Mouse (Mus musculus) spleen, embryonic (tissue): ENCODE measurements at regions not wholly inside any gene's neighbourhood (a gene's known extent, or its start where the extent isn't known, plus 50 kb on each side); places are given as distances from the start of the nearest gene placed in this dataset.

ENCODE experiments used
- CTCF ChIA-PET: fragments of 350-600 bp; sonication (Branson Sonifier 250); formaldehyde crosslinking; loops from one replicate; lab custom pipeline; 2022; lab: Charles Lee

DNA sequence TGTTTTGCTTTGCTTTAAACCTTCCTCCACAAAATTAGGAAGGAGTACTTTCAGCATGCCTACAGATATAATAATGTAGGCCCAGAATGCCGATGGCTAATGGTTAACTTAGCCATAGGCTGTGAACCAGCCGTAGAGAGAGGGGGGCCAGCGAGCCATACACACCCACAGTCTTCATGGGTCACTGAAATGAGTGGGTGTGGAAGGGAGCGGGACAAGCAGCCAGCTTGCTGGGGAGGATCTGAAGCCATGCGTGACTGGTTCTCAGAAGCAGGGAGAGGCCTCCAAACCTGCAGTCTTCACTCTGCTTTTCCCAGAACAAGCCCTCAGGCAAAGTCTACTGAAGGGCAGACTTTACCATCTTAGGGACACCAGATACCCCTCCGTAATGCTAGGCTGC lies 50.8 kb upstream of the Ptpn13 start:
- CTCF ChIA-PET, result no interaction called here

DNA sequence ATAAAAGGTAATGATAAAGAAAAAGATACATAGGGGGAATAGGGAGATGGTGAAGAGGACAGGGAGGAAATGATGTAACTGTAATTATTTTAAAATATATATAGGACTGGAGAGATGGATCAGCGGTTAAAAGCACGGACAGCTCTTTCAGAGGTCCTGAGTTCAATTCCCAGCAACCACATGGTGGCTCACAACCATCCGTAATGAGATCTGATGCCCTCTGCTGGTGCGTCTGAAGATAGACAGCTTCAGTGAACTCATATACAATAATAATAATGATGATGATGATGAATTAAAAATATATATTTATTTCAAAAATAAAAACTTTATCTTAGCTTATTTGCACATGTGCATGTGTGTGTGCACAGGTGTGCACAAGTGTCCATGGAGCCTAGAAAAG lies 51.9 kb upstream of the Ptpn13 start:
- CTCF ChIA-PET, result no interaction called here

DNA sequence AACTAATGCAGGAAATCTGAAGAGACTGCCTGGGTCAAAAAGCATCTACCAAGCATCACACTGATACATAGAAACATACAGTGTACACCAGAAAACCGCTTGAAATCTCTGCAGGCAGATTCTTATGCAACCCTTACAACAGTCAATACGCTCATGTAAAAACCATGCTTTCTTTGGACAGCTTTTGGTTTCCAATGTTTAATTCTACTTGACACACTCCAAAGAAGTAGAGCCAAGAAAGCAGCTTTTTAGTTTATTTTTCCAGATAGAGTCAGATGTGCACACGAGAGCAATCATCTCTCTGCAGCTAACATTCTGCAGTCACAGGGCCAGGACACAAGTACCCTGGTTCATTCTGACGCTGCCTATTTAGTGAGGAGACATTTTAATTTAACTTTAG lies 54.5 kb upstream of the Ptpn13 start:
- CTCF ChIA-PET, result no interaction called here

DNA sequence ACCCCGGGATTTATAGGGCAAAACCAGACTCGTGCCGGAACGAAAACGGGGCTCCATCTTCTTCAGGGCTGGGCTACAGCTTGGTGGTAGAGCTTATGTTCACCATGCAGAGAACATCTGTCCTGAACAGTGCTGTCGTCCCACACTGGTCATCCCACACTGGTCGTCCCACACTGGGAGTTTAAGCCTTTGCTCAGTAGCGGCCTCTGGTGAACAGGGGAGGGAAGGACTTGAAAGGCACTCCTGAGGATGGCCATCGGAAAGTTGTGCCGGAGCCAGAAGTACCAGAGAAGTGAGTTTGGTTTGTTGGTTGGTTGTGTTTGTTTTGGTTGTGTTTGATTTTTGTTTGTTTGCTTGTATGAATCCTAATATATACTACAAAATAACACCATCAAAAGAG lies 56.0 kb upstream of the Ptpn13 start:
- CTCF ChIA-PET, result no interaction called here

DNA sequence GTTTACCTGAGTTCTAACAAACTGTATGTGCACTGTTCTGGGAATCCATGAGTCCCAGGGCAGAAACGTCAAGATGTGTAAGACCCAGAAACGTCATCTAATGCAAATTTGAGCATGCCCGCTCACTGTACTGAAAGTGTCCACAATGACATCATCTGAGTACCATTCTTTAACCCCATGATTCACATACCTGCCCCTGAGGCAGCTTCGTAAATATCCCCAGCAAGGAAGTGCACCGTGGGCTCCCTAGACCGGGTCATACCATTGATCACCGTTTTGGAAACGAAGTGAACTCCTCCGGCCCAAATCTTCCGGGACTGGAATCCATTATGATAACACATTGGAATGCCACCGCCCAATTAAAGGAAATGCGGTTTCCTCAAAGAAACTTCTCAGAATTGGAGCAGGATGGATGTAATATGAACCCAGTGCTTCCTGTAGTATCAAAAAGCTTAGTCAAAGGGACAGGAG lies 57.8 kb upstream of the Ptpn13 start:
- CTCF ChIA-PET, result no interaction called here

DNA sequence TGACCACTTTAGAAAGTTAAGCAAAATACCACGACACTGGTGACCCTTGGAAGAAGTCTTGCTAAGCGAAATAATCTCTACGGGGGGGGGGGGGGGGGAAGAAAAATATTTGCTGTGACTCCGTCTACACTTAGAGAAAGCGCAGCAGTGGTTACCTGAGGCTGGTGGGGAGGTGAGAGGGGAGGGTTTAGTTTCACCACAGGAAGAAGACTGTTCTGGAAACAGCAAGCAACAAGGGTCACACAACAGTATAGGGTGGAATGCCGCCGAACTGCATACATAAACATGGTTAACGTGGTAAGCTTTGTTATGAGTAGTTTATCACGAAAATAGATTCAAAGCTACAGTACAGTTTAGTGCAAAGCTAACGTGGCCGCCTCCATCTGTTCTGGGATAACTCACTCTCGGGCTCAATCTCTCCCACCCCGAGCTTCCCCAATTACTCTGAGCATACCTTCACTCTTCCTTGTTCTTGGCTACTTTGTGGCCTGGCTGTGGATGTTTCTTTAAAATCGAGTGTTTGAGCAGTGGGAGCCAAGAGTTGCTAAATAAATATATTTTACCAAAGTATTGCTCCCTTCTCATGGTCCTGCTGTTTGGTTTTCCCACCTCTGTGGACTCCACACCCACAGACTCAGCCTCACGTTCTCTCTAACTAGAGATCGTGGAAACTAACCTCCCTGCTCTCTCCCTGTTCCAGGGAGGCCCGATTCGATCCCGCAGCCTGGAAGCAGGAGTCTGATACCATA lies 59.1 kb upstream of the Ptpn13 start:
- CTCF ChIA-PET, result no interaction called here

DNA sequence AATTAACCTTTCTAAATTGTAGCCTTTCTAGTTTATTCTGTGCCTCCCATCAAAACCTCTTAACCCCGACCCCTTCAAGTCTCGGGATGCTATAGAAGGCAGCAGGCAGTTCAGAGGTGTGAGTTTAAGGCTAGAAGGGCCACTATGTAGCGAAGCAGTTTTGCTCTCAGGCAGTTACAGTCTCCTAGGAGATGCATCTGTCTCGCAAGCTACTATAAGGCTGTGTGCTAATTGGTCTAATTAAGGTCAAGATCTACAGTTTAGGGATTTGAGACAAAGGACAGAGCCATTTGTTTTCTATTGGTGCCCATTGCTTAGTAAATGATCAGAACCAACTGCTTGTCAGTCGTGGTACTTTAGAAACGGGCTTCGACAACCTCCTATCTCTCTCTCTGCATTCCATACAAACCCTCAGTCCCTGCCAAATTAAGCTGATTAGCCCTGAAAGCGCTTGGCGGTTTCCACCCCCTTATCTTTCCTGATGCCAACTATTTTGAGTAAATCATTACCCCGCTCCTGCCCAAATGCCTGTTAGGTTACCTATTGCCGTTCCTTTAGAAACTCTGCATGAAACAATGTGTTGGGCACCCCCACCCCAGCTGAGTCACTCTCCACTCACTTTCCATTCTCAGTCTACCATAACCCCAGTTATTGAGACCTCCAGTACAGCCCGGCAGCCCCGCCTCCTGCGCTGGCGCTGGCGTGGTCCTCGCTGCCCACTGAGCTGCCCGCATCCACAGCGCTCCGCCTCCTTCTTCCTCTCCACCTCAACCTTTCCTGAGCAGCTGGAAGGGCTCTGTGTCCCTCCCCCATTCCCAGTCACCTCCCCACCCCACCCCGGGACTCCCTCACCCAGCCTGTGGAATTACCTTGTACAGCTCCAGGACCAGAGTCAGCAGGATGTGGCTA lies 59.9 kb upstream of the Ptpn13 start:
- CTCF ChIA-PET, result no interaction called here

DNA sequence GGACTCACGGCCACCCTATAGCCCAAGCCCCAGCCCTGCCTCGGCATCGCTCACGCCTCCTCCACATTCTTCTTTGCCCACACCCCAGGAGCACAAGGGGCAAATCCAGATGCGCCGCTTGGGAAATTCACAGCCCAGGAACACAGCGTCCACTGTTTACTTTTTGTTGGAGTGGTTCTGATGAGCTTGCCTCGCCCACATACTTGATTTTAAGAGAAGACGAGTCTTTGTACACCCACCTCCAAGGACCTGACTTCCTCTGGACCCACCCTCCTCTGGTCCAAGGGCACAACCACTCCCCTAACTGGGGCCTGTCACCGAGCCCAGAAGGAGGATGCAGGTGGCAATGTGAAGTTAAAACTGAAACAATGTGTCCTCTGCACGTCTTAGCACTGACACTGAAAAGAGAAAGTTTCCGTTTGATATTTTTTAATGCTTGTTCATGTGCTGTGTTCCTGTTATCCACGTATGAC lies 64.2 kb upstream of the Ptpn13 start:
- CTCF ChIA-PET, result no interaction called here

DNA sequence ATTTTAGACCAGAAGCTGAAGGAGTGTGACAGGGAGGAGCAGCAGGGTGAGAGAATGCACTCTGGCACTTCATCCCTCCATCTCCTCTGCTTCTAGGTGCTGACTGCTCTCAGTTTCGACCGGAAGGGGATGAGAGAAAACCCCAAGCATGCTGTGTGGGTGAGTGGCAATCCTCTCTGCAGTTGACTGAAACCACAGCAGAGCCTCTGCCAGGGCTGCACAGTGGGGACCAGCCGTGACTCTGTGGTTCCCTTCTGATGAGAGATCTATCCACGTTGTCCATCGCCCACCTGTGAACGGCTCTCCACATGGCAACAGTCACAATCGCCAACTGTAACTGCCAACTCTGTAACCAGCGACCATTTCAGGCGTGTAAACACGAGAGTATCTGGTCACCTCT lies 64.6 kb upstream of the Ptpn13 start:
- CTCF ChIA-PET, result no interaction called here

DNA sequence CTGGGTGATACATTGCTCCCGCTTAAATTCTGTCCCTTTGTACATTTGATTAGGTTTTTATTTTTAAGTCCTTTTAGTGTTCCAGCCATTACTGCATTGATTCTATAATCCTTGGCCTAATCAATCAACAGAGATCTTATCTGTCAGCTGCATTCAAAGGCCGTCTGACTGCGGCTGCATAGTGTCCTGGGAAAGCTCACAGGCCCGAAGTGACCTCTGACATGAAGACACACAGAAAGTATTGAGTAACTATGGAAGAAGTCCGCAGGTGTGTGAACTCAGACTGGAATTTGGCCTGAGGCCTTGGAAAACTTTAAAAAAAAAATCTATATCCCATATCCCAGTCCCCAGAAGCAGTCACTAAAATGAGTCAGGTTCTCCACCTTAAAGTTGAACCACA lies 67.4 kb upstream of the Ptpn13 start:
- CTCF ChIA-PET, result no interaction called here

DNA sequence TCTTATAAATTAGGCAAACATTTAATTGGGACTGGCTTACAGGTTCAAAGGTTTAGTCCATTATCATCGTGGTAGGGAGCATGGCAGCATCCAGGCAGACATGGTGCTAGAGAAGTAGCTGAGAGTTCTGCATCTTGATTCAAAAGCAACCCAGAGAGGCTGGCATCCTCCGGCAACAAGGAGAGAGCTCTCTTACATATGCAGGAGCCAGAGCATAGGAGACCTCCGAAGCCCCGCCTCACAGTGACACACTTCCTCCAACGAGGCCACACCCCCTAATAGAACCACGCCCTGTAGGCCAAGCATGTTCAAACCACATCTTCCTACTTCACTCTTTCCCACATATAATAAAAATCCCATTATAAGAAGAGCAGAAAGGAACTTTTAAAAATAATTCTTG lies 68.5 kb upstream of the Ptpn13 start:
- CTCF ChIA-PET, result interaction anchor here (0.6 kb wide), 2 partner anchors 110 to 269 kb away, joined by 3 to 7 read pairs; no protein-coding TSS in a partner anchor

DNA sequence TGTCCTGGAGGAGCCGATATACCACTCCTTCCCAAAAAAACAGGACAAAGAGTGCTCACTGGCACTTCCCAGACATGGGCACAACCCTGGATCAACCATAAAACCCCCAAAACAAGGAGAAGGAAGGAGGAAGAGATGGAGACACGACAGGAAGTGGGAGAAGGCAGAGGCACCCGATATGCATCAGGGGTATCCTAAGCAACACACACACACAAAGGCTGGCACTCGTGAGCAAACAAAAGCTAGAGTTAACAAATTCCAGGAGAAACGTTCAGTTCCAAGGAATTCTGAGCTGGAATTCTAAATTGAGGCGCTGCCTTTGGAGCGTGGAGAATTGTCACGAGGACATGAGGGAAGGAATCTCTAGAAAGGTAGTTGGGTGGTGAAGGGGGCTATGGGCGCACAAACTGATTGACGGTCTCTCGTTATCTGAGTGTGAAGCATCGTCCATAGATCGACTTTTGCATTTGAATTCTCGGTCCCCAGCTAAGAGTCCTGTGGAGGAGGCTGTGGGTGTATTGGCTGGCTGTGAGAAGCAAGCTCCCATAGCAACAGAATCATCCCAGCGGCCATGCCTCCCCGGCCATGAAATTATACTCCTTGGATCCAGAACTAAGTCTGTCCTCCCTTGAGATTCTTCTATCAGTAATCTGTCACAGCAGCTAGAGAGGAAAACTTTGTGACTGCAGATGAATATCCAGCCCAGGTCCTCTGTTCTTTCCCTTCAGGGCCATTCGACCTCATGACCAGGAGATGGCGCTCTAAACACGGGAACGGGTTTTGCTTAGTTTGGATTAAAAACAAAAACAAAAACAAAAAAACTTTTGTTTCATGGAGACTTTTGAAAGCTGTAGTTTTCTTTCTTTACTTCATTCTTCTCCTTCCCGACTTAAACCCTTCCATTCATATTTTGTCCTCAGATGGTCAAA lies 69.4 kb upstream of the Ptpn13 start:
- CTCF ChIA-PET, result interaction anchor here (0.6 kb wide), 2 partner anchors 111 to 270 kb away, joined by 3 to 7 read pairs; no protein-coding TSS in a partner anchor

DNA sequence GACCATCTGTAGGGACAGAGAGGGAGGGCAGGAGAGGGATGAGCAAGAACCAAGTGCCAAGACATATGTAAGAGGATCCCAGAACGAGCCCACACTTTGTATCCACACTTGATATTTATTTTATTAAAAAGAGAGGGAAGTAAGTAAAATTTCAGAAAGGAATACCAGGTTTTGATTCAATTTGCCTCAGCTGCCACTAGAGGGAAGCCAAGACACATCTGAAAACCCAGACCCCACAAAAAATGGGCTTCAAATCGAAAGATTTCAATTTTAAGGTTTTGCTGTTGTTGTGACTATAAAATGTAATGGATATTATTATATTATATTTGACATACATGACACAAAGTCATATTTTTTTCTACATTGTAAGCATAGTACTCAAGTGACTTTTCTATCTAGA lies 81.1 kb upstream of the Ptpn13 start:
- CTCF ChIA-PET, result no interaction called here

DNA sequence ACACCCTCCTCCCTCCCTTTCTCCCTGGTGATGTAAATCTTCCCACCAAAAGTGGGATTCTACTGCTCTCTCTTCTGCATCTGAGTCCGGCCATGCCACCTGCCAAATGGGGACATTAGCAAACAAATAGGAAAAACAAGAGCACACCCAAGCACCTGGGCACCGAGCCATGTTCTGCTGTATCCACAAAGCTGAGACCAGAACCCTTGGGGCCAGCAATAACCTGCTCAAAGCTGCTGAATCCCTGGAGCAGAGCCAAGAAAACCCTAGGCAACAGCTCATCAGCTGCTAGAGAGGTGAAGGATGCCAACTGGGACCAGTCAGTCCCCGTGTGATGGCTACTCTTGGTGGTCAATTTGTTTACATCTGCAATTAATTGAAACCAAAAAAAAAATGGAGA lies 83.5 kb upstream of the Ptpn13 start:
- CTCF ChIA-PET, result no interaction called here

DNA sequence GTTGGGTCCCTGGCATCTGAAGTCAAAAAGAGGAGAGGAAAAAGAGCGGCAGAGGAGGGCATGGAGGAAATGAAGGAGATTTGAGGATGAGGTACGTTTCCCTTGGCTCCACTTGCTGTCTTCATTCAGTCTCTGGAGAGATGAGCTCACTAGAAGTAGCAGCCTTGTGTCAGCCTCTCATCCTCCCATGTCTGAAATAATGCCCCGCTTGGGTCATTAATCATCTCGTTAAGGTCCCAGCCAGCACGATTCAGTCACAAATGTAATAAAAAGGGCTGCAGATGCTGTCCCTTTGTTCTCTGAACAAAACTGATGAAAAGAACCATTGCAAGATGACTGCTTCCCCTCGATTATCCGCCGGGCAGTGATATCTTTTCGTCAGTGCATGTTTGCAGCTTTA lies 84.4 kb upstream of the Ptpn13 start:
- CTCF ChIA-PET, result no interaction called here

DNA sequence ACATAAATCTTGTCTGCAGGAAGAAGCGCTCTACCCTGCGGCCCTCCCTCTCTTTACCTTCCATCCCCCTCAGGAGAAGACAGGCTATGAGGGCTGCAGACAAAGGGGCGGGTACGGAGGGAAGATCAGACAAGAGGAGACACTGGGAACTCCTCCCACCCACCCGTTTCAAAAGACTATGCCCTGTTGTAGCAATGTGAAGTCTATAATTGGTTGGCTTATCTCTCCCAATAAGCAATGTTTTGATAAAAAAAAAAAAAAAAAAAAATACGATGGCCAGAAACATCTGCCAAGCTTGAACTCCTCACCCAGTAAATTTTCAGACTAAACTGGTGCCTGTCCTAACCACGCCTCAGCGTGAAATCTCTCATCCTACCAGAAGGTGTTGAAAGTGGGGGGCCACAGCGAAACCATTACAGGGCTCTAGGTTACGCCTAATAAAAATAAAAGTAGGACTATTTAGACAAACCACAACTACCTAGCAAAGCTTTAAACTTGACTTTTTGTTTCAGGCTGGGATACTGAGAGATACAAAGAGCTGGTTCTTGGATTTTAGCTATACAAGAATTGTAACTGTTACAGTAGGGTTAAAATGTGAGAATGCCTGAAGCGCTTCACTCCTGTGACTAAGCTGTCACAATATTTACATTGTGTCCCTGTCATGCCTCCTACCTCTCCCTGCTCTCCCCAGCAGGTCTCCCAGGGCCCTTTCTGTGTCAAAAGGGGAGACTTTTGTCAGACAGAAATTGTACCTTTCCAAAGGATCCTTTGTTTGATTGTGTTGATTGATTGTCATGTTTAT lies 88.1 kb upstream of the Ptpn13 start:
- CTCF ChIA-PET, result no interaction called here

DNA sequence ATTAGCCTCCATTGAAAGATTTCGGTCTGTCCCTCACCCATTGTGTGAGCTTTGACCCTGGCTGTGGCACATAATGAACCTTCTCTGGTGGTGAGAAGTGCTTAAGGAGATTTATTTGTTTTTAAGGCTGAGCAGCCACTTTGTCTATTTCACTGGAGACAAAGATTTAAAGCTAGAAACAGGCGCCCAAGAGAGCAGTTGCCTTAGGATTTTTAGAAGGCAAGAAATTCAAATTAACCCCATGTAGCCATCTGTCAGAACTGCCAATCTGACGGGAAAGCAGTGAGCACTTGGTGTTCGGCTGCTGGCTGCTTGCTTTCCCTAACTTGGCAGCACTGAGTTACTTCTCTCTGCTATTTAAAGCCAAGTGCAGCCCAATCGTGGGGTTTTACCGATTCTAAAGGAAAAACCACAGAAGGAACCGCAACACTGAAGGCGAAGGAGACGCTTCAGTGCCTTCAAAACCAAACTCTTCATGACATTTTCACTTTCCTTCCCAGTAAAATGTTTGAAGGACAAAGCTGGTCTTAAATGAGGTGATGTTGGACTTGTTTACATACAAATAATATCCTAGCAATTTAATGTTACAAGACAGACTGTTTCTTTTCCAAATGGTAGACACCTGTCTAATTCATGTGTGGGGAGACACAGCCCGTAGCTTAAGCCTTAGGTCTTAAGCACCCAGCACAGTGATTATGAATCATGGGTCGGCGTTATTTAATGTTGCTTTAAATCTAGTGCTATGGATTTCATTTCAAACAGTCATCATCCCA lies 88.9 kb upstream of the Ptpn13 start:
- CTCF ChIA-PET, result no interaction called here

DNA sequence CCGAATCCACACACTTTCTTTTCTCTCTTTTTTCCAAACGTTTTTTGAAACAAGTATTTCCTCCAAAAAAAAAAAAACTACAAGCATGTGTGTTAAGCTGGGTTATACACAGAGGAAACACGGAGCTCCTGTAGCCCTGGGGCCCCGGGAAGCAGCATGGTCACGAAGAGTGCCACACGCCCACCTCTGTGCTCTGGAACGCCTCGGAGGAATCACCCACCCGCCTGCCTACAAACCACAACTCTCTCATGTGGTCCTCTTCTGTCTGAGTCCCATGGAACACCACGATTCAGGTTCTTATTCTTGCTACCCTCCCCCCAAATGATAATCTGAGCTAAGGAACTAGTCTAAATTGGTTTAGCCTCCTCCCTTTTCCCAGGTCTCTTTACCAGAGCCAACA lies 98.6 kb upstream of the Ptpn13 start:
- CTCF ChIA-PET, result no interaction called here

DNA sequence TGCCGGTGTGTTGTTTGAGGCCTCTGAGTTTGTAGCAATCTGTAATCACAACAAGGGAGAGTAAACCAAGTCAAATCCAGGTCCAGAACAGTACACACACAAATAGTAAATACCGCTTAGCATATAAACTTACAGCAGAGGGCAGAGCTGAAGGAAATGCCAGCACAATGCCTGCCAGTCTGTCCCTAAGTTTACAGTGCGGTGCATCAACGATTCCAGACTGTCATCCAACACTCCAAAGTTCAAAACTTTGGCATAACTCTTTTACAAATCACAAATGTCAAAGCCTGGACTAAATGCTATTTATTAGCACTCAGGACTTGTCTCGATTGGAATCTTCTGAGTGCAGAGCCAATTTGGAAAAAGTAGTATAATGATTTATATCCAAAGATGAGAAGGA lies 104.7 kb upstream of the Ptpn13 start:
- CTCF ChIA-PET, result no interaction called here
